In genomic region chr6:137557671-137558070, GRCm38 (mm10) we compare ENCODE assay signal across 13 mouse cellular contexts.
DNase-seq lines count a peak whose midpoint lies in the region; ATAC-seq and TF ChIP-seq lines count a peak whose summit lies in the region.
"Had no signal": no experiment of that assay in that cellular context is flagged by ENCODE, and none has a peak within 500 bp of the region (broad histone marks: within the 10 kb centered on the region; RNA-seq: fewer than 3 reads in every experiment).

No protein-coding gene starts in this region.

- no peak for TF ChIP-seq CTCF in heart, adult 2 months (IDR thresholded peaks at IDR 0.05)

- peaks cover 23% of the 10 kb centered on the region for H3K4me1 ChIP-seq in heart, adult 2 months (ENCODE audit: control insufficient read depth, insufficient read depth, low read length)
- peaks cover 27% of the 10 kb centered on the region for H3K4me1 ChIP-seq in liver, embryonic 15.5 days (replicated peaks)

- TF ChIP-seq EP300 in heart, adult 2 months (IDR thresholded peaks at IDR 0.05; ENCODE audit: insufficient read depth, low read depth, low read length): no peak

- peak overlapping the region; percentile 59 for H3K27ac ChIP-seq in heart, adult 2 months
- no peak overlapping the region for H3K27ac ChIP-seq in liver, embryonic 15.5 days (replicated peaks)
- H3K27ac ChIP-seq: embryonic facial prominence, embryonic 15.5 days; lung, embryonic 15.5 days had no signal

- 0 out of 2 replicates have a peak, but pooled peaks have one; percentile 30 for ATAC-seq in liver, embryonic 15.5 days (ENCODE audit: insufficient read depth)
- no peak for ATAC-seq in cerebellum, adult (ENCODE audit: insufficient number of reproducible peaks, low FRiP score, low TSS enrichment)
- ATAC-seq in erythroid progenitor cell, adult 5-6 weeks (replicated peaks; ENCODE audit: low FRiP score, poor library complexity, severe bottlenecking): no peak

- H3K27me3 ChIP-seq in heart, adult 2 months (ENCODE audit: control insufficient read depth, insufficient read depth, low read length): no peaks in the 10 kb centered on the region
- H3K27me3 ChIP-seq in liver, embryonic 15.5 days: no peaks in the 10 kb centered on the region
- H3K27me3 ChIP-seq: embryonic facial prominence, embryonic 15.5 days; lung, embryonic 15.5 days had no signal

- H3K4me3 ChIP-seq in heart, adult 2 months: no peak overlapping the region
- no peak overlapping the region for H3K4me3 ChIP-seq in liver, embryonic 15.5 days (replicated peaks)
- H3K4me3 ChIP-seq: embryonic facial prominence, embryonic 15.5 days; lung, embryonic 15.5 days had no signal

- 34% methylated on average over 2 of the region's 2 CpGs for WGBS in heart, adult 2 months
- WGBS in liver, embryonic 15.5 days (ENCODE audit: insufficient replicate concordance): 11% methylated on average over 2 of the region's 2 CpGs

- intact Hi-C loops in heart, adult 2 months (cut with DNase I): loop anchor here (5.0 kb wide), 3 partner anchors 45 to 145 kb away; no protein-coding TSS in a partner anchor
- intact Hi-C loops in heart, postnatal 36 days (cut with DNase I): loop anchor here (2.0 to 5.0 kb wide), 3 partner anchors 91 to 145 kb away; no protein-coding TSS in a partner anchor

- H3K9me3 ChIP-seq in liver, embryonic 15.5 days (replicated peaks): no peaks in the 10 kb centered on the region
- H3K9me3 ChIP-seq: embryonic facial prominence, embryonic 15.5 days; lung, embryonic 15.5 days had no signal

- peak in 1 of 2 experiments; percentile 59 for DNase-seq in heart, adult 2 months
- DNase-seq in heart, postnatal 36 days: no peak
- peak; percentile 42 for DNase-seq in 3134 (ENCODE audit: extremely low read depth, insufficient read length, low spot score)
- peak; percentile 5 for DNase-seq in c-Kit-negative CD71-positive TER-119-positive erythroid progenitor cells, embryonic 14.5 days (ENCODE audit: low read depth, low spot score)
- no peak for DNase-seq in spleen, postnatal 14 days (ENCODE audit: low spot score in 2 of 2)
- DNase-seq: cerebellum, adult 9-10 months; gastrocnemius, postnatal 36 days; kidney, adult 9 months had no signal

- TF ChIP-seq POLR2A in heart, adult 2 months (IDR thresholded peaks at IDR 0.05; ENCODE audit: insufficient read depth, low read depth, low read length): no peak

- no peak overlapping the region for H3K9ac ChIP-seq in heart, adult 2 months (ENCODE audit: low read depth, low read length)
- no peak overlapping the region for H3K9ac ChIP-seq in liver, embryonic 15.5 days
- H3K9ac ChIP-seq: embryonic facial prominence, embryonic 15.5 days; lung, embryonic 15.5 days had no signal

- peaks cover 6% of the 10 kb centered on the region for H3K36me3 ChIP-seq in heart, adult 2 months (ENCODE audit: control insufficient read depth, insufficient read depth, low read length)
- H3K36me3 ChIP-seq in liver, embryonic 15.5 days (replicated peaks): no peaks in the 10 kb centered on the region
- H3K36me3 ChIP-seq: embryonic facial prominence, embryonic 15.5 days; lung, embryonic 15.5 days had no signal

- no peaks in the 10 kb centered on the region; the same call in 1 of the 2 replicates for H3K79me2 ChIP-seq in heart, adult 2 months (replicated peaks; ENCODE audit: control insufficient read depth, insufficient read depth, low read length)

- no peak overlapping the region for H3K4me2 ChIP-seq in liver, embryonic 15.5 days
- H3K4me2 ChIP-seq: embryonic facial prominence, embryonic 15.5 days; lung, embryonic 15.5 days had no signal

Comparison
In these comparisons a context has a peak if more than half of its experiments do, and no peak if none do; other contexts are left out.
1. DNase-seq: peak in 3134 (single experiment) and c-Kit-negative CD71-positive TER-119-positive erythroid progenitor cells, embryonic 14.5 days (single experiment); none in heart, postnatal 36 days (0 of 2) and spleen, postnatal 14 days (0 of 2).